Mouse (Mus musculus): ENCODE results near the gene Lrcol1. TPM values are rescaled to one million over a fixed set of nuclear protein-coding genes. Genes with fewer than 3 reads are reported as not detected.

The Lrcol1 gene
- polyA plus RNA-seq (2014; fragmentation: Illumina TruSeq; extraction: RNeasy Lipid Tissue Mini Kit (QIAGEN cat#74804); ENCODE audit: low read depth, low replicate concordance), result not detected

DNA sequence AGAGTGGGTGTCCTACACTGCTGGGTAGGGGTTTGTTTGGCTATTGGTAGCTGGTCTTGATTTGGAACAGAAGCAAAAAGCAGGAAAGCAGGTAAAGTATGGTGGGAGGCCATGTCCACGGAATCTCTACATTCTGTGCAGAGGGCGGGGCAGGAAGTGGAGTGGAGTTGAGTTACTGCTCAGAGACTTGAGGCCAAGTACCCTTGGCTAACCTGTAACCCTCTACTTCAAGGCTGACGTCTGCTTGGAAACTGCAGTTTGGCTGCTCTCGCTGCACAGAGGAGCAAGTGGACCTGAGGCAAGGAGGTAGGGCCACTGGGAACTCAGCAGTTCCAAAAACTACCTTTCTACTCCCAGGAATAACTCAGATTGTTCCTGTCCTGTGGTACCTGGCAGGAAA lies at the start of gene Lrcol1:
Gene Lrcol1 (plus strand): TSS at position 207 of the 400 bp plus-strand sequence.

DNA sequence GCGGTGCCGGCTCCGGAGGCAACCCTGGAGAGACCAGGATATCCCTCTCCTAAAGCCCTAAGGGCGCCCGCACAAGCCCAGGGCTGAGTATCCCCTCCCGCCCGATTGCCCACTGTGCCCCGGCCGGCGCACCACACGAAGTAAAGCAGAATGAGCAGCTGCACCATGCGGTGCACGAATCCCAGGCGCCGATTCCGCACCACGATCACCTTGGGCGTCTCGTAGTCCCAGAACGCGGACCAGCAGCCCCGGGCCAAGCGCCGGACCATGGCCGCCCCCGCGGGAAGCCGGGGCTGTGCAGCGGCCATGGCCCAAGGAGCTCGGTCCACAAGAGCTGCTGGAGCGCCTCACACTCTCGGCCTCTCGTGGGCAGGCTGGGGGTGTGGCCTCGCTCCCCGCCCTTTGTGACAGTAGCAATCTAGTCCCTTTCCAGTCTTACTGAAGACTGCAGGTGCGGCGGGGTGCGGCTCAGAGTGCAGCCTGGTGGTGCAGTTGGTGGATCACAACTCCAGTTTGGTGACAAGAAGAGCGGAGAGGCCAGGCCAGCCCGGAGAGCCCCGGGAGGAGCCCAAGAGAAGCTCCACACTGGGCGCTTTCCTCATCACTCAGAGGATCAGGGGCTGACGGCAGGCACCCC lies 1.8 kb upstream of the Lrcol1 start, which contains the start of gene P2rx2:
Gene P2rx2 (minus strand): TSS at position 565 of the 637 bp plus-strand sequence.

Other genes with a start within 250 kb of the Lrcol1 start
- gene Plcxd1, start 244.8 kb upstream of the Lrcol1 start, polyA plus RNA-seq (2014; fragmentation: Illumina TruSeq; extraction: RNeasy Lipid Tissue Mini Kit (QIAGEN cat#74804); ENCODE audit: low read depth, low replicate concordance), result 0.10 TPM
- not detected for gene Gtpbp6, start 236.5 kb upstream of the Lrcol1 start, polyA plus RNA-seq (2014; fragmentation: Illumina TruSeq; extraction: RNeasy Lipid Tissue Mini Kit (QIAGEN cat#74804); ENCODE audit: low read depth, low replicate concordance)
- gene Zfp605, start 234.6 kb upstream of the Lrcol1 start, polyA plus RNA-seq (2014; fragmentation: Illumina TruSeq; extraction: RNeasy Lipid Tissue Mini Kit (QIAGEN cat#74804); ENCODE audit: low read depth, low replicate concordance), result 3.8 TPM
- gene Chfr, start 208.9 kb upstream of the Lrcol1 start, polyA plus RNA-seq (2014; fragmentation: Illumina TruSeq; extraction: RNeasy Lipid Tissue Mini Kit (QIAGEN cat#74804); ENCODE audit: low read depth, low replicate concordance), result 60.8 TPM
- gene Golga3, start 168.0 kb upstream of the Lrcol1 start, polyA plus RNA-seq (2014; fragmentation: Illumina TruSeq; extraction: RNeasy Lipid Tissue Mini Kit (QIAGEN cat#74804); ENCODE audit: low read depth, low replicate concordance), result 30.8 TPM
- 66.7 TPM for gene Ankle2, start 113.7 kb upstream of the Lrcol1 start, polyA plus RNA-seq (2014; fragmentation: Illumina TruSeq; extraction: RNeasy Lipid Tissue Mini Kit (QIAGEN cat#74804); ENCODE audit: low read depth, low replicate concordance)
- gene Pgam5, start 74.8 kb upstream of the Lrcol1 start, polyA plus RNA-seq (2014; fragmentation: Illumina TruSeq; extraction: RNeasy Lipid Tissue Mini Kit (QIAGEN cat#74804); ENCODE audit: low read depth, low replicate concordance), result 19.7 TPM
- gene Pxmp2, start 58.5 kb upstream of the Lrcol1 start, polyA plus RNA-seq (2014; fragmentation: Illumina TruSeq; extraction: RNeasy Lipid Tissue Mini Kit (QIAGEN cat#74804); ENCODE audit: low read depth, low replicate concordance), result 3.6 TPM
- 42.3 TPM for gene Pole, start 58.4 kb upstream of the Lrcol1 start, polyA plus RNA-seq (2014; fragmentation: Illumina TruSeq; extraction: RNeasy Lipid Tissue Mini Kit (QIAGEN cat#74804); ENCODE audit: low read depth, low replicate concordance)
- 22.6 TPM for gene P2rx2, start 1.5 kb upstream of the Lrcol1 start, polyA plus RNA-seq (2014; fragmentation: Illumina TruSeq; extraction: RNeasy Lipid Tissue Mini Kit (QIAGEN cat#74804); ENCODE audit: low read depth, low replicate concordance)
- 3.4 TPM for gene Fbrsl1, start 103.8 kb downstream of the Lrcol1 start, polyA plus RNA-seq (2014; fragmentation: Illumina TruSeq; extraction: RNeasy Lipid Tissue Mini Kit (QIAGEN cat#74804); ENCODE audit: low read depth, low replicate concordance)
- gene Galnt9, start 199.6 kb downstream of the Lrcol1 start, polyA plus RNA-seq (2014; fragmentation: Illumina TruSeq; extraction: RNeasy Lipid Tissue Mini Kit (QIAGEN cat#74804); ENCODE audit: low read depth, low replicate concordance), result not detected

All from testis, adult 10 weeks (tissue).